Mouse (Mus musculus): ENCODE results near the gene Tpbg.

DNA sequence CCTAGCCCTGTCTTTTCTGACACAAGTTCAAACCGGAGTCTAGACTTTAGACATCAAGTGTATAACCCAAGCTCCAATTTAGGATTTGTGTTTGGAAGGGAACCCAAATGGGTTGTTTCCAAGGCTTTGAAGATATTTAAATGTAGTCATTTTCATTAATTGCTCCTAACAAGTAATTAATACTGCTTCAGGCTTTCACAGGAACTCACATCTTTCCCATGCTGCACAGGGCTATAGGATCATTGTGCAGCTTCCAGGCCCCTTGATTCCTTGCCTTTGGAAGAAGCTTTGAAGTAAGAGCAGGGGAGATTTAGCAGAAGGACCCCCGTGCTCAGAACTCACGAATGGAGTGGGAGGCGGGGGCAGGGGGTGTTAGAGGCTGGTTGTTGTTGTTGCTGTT, 18.9 kb downstream of the Tpbg start:
- no peak for TF ChIP-seq POLR2A (IDR thresholded peaks at IDR 0.05; ENCODE audit: borderline replicate concordance, extremely low read depth, low read depth, low read length)
- no peak for TF ChIP-seq CTCF (IDR thresholded peaks at IDR 0.05; ENCODE audit: insufficient read depth, low read length)
